Mouse (Mus musculus): Measurements from ENCODE around the gene Dusp10. TPM values are rescaled to one million over a fixed set of nuclear protein-coding genes. Genes with fewer than 3 reads are reported as not detected.

The Dusp10 gene
- polyA plus RNA-seq, 1 experiment from 2014 or later: 7.0 TPM

DNA sequence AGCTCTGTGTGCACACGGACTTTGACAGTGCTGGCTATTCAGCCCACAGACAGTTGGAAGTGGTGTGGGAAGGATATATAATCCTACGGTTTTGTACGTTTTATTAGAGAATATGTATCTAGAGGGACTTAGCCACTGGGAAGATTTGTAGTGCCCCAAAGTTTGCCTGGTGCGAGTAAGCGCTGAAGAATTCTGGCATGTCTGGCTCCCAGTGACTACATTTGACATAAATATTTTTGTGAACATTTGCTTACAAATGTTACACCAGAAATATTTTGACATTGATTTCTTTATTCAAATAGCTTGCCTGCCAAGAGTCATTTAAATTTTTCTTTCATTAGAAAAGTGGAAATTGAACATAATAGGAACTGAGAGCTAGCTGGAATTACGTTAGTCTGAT, 63.0 kb downstream of the Dusp10 start:
- Histone ChIP-seq H3K27ac (ENCODE audit: low read depth) (peak overlapping the region; percentile 27; the same call in 1 of the 2 replicates), H3K9me3 (ENCODE audit: low read depth, low read length) (no peaks in the 10 kb centered on the region), H3K27me3 (ENCODE audit: insufficient read depth, low read length) (no peaks in the 10 kb centered on the region), H3K4me1 (ENCODE audit: insufficient read depth) (0 out of 2 replicates have a peak, but pooled peaks cover 3% of the 10 kb centered on the region), H3K9ac (no peak overlapping the region), H3K4me3 (ENCODE audit: low read depth, low read length) (no peak overlapping the region), H3K36me3 (ENCODE audit: insufficient read depth) (0 out of 2 replicates have a peak, but pooled peaks cover 4% of the 10 kb centered on the region), H3K4me2 (no peak overlapping the region)
- ATAC-seq (ENCODE audit: insufficient read depth) (0 out of 2 replicates have a peak, but pooled peaks have one; percentile 35), DNase-seq (peak; percentile 39)
- TF ChIP-seq CTCF (IDR thresholded peaks at IDR 0.05; ENCODE audit: low read depth): no peak
- WGBS: 47% methylated on average over 6 of the region's 6 CpGs

DNA sequence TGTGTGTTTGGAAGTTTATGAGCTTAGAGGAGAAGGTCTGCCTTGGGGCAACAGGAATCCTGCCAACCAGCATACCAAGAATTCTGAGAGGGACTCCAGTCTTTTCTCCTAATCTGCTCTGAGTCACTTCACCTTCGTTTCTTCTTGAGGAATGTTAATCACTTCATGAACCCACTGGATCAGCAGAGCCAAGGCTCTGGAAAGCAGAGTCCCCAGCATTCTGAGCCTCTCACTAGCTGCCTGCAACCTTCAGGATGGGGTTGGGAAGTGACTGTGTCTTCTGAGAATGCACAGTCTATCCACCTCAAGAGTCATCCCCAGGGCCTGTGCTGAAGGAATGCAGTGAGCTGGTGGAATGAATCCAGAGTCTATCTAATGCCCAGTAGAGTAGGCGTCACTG, 63.7 kb downstream of the Dusp10 start:
- Histone ChIP-seq H3K27ac (ENCODE audit: low read depth) (peak overlapping the region; percentile 45), H3K4me3 (ENCODE audit: low read depth, low read length) (no peak overlapping the region), H3K36me3 (ENCODE audit: insufficient read depth) (0 out of 2 replicates have a peak, but pooled peaks cover 4% of the 10 kb centered on the region), H3K4me2 (no peak overlapping the region), H3K9ac (no peak overlapping the region), H3K27me3 (ENCODE audit: insufficient read depth, low read length) (no peaks in the 10 kb centered on the region), H3K9me3 (ENCODE audit: low read depth, low read length) (no peaks in the 10 kb centered on the region), H3K4me1 (ENCODE audit: insufficient read depth) (0 out of 2 replicates have a peak, but pooled peaks cover 3% of the 10 kb centered on the region)
- WGBS: 37% methylated on average over 2 of the region's 2 CpGs
- ATAC-seq (ENCODE audit: insufficient read depth) (no peak), DNase-seq (no peak)
- TF ChIP-seq CTCF (IDR thresholded peaks at IDR 0.05; ENCODE audit: low read depth): no peak

DNA sequence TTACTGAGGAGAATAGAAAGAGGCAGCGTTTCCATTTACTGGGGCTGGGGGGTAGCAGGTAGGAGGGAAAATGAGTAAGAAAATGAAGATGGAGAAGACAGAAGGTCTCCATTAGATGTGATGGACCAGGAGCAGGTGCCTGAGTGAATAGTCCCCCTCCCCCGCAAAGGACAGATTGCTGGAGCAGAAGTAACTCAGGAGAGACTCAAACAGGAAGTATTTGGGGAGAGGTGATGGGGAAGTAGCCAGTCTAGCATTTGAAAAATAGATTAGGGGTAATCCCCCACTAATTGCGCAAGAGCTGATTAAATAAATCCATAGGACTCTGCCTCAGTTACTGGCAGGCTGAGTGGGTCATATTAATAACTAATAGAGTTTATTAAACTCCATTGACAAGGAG, 66.2 kb downstream of the Dusp10 start:
- Histone ChIP-seq H3K36me3 (ENCODE audit: insufficient read depth) (0 out of 2 replicates have a peak, but pooled peaks cover under 1% of the 10 kb centered on the region), H3K27ac (ENCODE audit: low read depth) (no peak overlapping the region), H3K4me1 (ENCODE audit: insufficient read depth) (0 out of 2 replicates have a peak, but pooled peaks cover 3% of the 10 kb centered on the region), H3K9ac (no peak overlapping the region), H3K4me3 (ENCODE audit: low read depth, low read length) (no peak overlapping the region), H3K27me3 (ENCODE audit: insufficient read depth, low read length) (no peaks in the 10 kb centered on the region), H3K9me3 (ENCODE audit: low read depth, low read length) (no peaks in the 10 kb centered on the region), H3K4me2 (no peak overlapping the region)
- 94% methylated on average over 3 of the region's 3 CpGs for WGBS
- TF ChIP-seq CTCF (IDR thresholded peaks at IDR 0.05; ENCODE audit: low read depth): no peak
- ATAC-seq (ENCODE audit: insufficient read depth) (no peak), DNase-seq (no peak)

DNA sequence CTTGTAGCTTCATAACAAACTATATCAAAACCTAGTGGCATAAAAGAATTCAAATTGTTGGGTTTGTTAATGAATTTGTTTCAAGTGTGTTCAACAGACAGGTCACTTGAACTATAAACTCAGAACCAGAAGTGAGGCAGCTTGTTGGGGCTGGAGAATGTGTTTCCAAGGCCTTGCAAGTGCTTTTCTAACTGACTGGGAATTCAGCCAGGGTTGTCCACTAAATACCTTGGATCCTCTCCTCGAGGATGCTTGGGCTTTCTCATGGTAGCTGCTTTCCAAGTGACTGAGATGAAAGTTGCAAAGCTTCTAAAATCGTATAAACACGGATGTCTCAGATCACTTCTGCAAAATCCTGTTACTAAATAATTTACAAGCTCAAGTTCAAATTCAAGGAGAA, 69.6 kb downstream of the Dusp10 start:
- Histone ChIP-seq H3K27me3 (ENCODE audit: insufficient read depth, low read length) (no peaks in the 10 kb centered on the region), H3K27ac (ENCODE audit: low read depth) (no peak overlapping the region), H3K4me1 (ENCODE audit: insufficient read depth) (no peaks in the 10 kb centered on the region), H3K36me3 (ENCODE audit: insufficient read depth) (no peaks in the 10 kb centered on the region), H3K9me3 (ENCODE audit: low read depth, low read length) (no peaks in the 10 kb centered on the region), H3K4me2 (no peak overlapping the region), H3K9ac (no peak overlapping the region), H3K4me3 (ENCODE audit: low read depth, low read length) (no peak overlapping the region)
- DNase-seq: peak; percentile 71
- no peak for ATAC-seq (ENCODE audit: insufficient read depth)
- TF ChIP-seq CTCF (IDR thresholded peaks at IDR 0.05; ENCODE audit: low read depth): no peak
- 26% methylated on average over 3 of the region's 3 CpGs for WGBS

DNA sequence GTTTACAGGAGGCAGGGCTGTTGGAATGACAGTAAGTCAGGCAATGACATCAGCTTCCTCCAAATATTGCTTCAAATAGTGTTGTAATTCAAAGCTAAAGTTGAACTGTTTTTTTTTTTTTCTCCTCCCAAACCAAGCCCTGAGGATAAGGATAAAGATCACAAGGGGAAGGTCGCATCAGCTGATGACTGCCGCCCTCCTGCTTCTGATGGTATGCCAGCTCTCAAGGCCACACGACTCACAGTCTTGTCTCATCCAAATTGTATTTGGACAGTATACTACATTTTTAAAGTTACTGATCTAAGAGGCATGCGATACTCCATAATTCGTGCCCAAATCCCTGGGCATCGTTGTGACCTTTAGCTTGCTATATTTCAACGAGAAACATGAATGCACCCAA, 70.1 kb downstream of the Dusp10 start:
- ATAC-seq (ENCODE audit: insufficient read depth) (no peak), DNase-seq (peak; percentile 37)
- no peaks in the 10 kb centered on the region for H3K36me3 ChIP-seq (ENCODE audit: insufficient read depth)
- H3K9me3 ChIP-seq (ENCODE audit: low read depth, low read length): no peaks in the 10 kb centered on the region
- no peak overlapping the region for H3K4me2 ChIP-seq
- H3K27me3 ChIP-seq (ENCODE audit: insufficient read depth, low read length): no peaks in the 10 kb centered on the region
- no peak overlapping the region for H3K27ac ChIP-seq (ENCODE audit: low read depth)
- H3K4me1 ChIP-seq (ENCODE audit: insufficient read depth): no peaks in the 10 kb centered on the region
- no peak overlapping the region for H3K4me3 ChIP-seq (ENCODE audit: low read depth, low read length)
- 68% methylated on average over 7 of the region's 7 CpGs for WGBS
- TF ChIP-seq CTCF (IDR thresholded peaks at IDR 0.05; ENCODE audit: low read depth): no peak
- H3K9ac ChIP-seq: no peak overlapping the region

DNA sequence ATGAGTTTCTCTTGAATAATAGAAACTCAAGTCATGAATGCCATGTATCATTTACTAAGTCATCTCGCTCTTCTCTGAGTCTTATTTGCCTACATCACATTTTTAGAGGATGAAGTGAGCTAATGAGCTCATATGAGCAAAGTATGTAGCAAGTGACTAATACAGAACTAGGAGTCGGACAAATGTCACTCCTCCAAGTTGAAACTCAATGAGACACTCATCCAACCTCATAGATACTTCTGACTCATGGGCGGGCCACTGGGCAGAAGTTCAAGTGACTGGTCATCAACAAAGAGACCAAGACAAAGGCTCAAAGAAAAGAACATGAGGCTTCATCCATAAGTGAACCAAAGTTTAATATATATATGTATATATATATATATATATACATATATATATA, 71.9 kb downstream of the Dusp10 start:
- no peaks in the 10 kb centered on the region for H3K27me3 ChIP-seq (ENCODE audit: insufficient read depth, low read length)
- H3K4me1 ChIP-seq (ENCODE audit: insufficient read depth): no peaks in the 10 kb centered on the region
- H3K4me2 ChIP-seq: no peak overlapping the region
- H3K36me3 ChIP-seq (ENCODE audit: insufficient read depth): no peaks in the 10 kb centered on the region
- H3K9ac ChIP-seq: no peak overlapping the region
- no peak for TF ChIP-seq CTCF (IDR thresholded peaks at IDR 0.05; ENCODE audit: low read depth)
- ATAC-seq (ENCODE audit: insufficient read depth) (no peak), DNase-seq (no peak)
- H3K27ac ChIP-seq (ENCODE audit: low read depth): no peak overlapping the region
- H3K4me3 ChIP-seq (ENCODE audit: low read depth, low read length): no peak overlapping the region
- H3K9me3 ChIP-seq (ENCODE audit: low read depth, low read length): no peaks in the 10 kb centered on the region
- 86% methylated on average over 3 of the region's 3 CpGs for WGBS

DNA sequence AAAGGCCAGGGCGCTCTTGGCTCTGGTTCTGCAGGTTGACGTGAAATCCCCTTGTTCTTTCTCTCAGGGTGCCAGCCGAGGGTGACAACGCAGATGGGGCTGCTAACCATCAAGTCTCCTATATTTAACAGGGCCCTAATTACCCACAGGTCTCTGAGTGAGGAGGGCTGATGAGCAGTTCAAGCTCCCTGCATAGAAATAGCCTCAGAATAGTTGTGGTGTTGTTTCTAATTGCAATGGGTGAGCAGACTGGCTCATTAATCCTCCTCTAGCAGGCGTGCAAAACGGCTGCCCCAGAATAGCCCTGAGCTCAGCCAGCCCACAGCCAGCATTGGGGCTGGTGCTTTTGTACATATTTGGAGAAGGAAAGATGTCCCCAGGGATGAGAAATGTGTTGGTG, 77.4 kb downstream of the Dusp10 start:
- Histone ChIP-seq H3K9me3 (ENCODE audit: low read depth, low read length) (no peaks in the 10 kb centered on the region), H3K9ac (no peak overlapping the region), H3K27ac (ENCODE audit: low read depth) (no peak overlapping the region), H3K4me2 (no peak overlapping the region), H3K27me3 (ENCODE audit: insufficient read depth, low read length) (no peaks in the 10 kb centered on the region), H3K4me3 (ENCODE audit: low read depth, low read length) (no peak overlapping the region), H3K4me1 (ENCODE audit: insufficient read depth) (no peaks in the 10 kb centered on the region), H3K36me3 (ENCODE audit: insufficient read depth) (no peaks in the 10 kb centered on the region)
- DNase-seq: no peak
- ATAC-seq (ENCODE audit: insufficient read depth): no peak
- 64% methylated on average over 6 of the region's 6 CpGs for WGBS
- TF ChIP-seq CTCF (IDR thresholded peaks at IDR 0.05; ENCODE audit: low read depth): no peak

DNA sequence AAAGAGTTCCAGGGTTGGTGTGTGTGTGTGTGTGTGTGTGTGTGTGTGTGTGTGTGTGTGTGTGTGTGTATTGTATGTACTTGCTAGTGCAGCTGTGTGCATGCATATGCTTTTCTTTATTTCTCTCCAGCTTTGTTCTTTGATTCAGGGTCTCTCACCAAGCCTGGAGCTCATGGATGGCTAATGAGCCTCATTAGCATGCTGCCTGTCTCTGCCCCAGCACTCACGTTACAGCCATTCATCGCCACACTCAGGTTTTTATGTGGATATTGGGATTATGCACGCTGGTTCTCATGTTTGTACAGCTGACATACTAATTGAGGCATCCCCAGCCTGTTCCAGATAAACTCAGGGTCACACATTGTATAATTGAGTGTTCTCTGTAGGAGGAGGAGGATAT, 81.8 kb downstream of the Dusp10 start:
- no peaks in the 10 kb centered on the region for H3K27me3 ChIP-seq (ENCODE audit: insufficient read depth, low read length)
- no peak overlapping the region for H3K9ac ChIP-seq
- no peak overlapping the region for H3K4me2 ChIP-seq
- no peak overlapping the region for H3K4me3 ChIP-seq (ENCODE audit: low read depth, low read length)
- 52% methylated on average over 3 of the region's 3 CpGs for WGBS
- H3K9me3 ChIP-seq (ENCODE audit: low read depth, low read length): no peaks in the 10 kb centered on the region
- no peaks in the 10 kb centered on the region for H3K4me1 ChIP-seq (ENCODE audit: insufficient read depth)
- no peak for TF ChIP-seq CTCF (IDR thresholded peaks at IDR 0.05; ENCODE audit: low read depth)
- no peak overlapping the region for H3K27ac ChIP-seq (ENCODE audit: low read depth)
- DNase-seq: no peak
- H3K36me3 ChIP-seq (ENCODE audit: insufficient read depth): no peaks in the 10 kb centered on the region
- no peak for ATAC-seq (ENCODE audit: insufficient read depth)
